Mouse (Mus musculus): Measurements from ENCODE around the gene Spef1.

The Spef1 gene

GRCm38 (mm10) chr2:131206778-131207177 lies 19.7 kb upstream of the Spef1 start, which contains the start of gene Ap5s1:
Gene Ap5s1, plus strand, starts transcription at chr2:131207078.
- in situ Hi-C loops (cut with MboI; ENCODE audit: low sequenced_read_pairs), result no loop called here

DNA sequence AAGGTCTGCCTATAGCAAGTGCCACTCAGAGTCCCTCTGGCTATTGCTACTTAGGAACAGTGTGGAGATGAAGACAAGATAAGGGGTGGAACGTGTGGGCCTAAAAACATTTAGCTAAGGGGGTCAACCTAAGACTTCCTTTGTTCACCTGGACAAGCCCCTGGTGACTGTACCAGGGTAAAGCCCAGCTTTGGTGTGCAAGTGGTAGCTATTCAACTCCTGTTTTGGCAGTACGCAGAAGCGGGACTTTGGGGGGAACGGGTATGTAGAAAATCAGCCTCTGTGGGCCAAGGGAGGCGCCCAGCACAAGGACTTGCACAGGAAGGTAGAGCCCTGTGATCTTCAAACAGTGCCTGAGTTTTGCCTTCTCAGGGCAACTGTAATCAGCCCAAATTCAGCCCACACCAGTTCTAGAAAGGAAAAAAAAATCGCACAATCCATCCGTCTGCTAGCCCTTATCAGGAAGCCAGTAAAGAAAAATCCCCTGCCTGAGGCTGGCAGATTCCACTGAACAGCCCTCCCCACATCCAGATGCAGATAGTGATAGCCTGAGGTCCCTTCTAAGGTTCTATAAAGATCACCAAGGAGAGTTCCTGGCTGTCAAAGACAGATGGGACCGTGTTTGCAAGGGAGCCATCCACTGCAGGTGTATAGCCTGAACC lies 18.6 kb upstream of the Spef1 start:
- in situ Hi-C loops (cut with MboI; ENCODE audit: low sequenced_read_pairs), result no loop called here

- in situ Hi-C loops (cut with MboI; ENCODE audit: low sequenced_read_pairs), result no loop called here
These were observed 17.4 kb upstream of the Spef1 start for GRCm38 (mm10) chr2:131204410-131204981.

- in situ Hi-C loops (cut with MboI; ENCODE audit: low sequenced_read_pairs), result no loop called here
These were observed 16.8 kb upstream of the Spef1 start for GRCm38 (mm10) chr2:131203816-131204409.

- in situ Hi-C loops (cut with MboI; ENCODE audit: low sequenced_read_pairs), result no loop called here
These were observed 14.2 kb upstream of the Spef1 start for GRCm38 (mm10) chr2:131201262-131201661.

- in situ Hi-C loops (cut with MboI; ENCODE audit: low sequenced_read_pairs), result no loop called here
These were observed 13.6 kb upstream of the Spef1 start for GRCm38 (mm10) chr2:131200710-131201109.

DNA sequence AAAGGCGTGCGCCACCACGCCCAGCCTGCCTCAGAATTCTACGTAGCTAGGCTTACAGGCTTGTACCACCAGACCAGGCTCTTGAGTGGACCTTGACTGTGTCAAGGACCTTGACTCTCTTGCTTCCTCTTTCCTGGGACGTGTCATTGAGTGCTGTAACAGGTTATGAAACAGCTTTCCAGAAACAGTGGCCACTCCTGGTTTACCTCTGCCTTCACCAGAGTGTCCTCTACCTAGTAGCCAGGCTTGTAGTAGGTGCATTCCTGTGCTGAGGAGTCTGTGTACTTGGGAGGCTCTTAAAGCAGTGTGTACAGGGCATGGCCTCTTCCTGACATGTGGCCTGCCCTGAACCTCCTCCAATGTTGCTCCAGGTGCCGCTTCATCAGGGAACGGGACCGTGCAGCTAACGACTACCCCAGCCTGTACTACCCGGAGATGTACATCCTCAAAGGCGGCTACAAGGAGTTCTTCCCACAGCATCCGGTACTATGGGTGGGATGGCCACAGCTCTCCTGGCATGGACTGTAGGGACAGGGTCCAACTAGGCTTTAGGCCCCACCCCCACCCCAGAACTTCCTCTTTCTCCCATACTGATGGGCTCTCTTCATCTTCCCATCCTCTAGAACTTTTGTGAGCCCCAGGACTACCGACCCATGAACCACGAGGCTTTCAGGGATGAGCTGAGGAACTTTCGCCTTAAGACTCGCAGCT lies 9.7 kb upstream of the Spef1 start:
- in situ Hi-C loops (cut with MboI; ENCODE audit: low sequenced_read_pairs), result no loop called here

DNA sequence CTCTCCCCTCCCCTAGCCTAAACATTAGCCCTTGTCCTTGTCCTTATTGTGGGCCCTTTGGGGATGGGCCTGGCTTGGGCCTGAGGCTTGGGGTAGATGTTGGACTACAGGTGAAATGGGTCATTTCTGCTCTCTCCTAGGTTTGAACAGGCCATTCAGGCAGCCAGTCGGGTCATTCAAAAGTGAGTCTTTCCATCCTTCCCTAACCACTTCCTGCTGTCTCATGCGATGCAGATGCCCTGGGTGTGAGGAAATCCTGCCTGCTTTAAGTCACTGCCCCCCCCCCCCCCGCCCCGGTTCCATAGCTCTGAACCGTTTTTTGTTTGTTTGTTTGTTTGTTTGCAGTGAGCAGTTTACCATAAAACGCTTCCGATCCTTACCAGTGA lies 3.9 kb upstream of the Spef1 start:
- in situ Hi-C loops (cut with MboI; ENCODE audit: low sequenced_read_pairs), result no loop called here

DNA sequence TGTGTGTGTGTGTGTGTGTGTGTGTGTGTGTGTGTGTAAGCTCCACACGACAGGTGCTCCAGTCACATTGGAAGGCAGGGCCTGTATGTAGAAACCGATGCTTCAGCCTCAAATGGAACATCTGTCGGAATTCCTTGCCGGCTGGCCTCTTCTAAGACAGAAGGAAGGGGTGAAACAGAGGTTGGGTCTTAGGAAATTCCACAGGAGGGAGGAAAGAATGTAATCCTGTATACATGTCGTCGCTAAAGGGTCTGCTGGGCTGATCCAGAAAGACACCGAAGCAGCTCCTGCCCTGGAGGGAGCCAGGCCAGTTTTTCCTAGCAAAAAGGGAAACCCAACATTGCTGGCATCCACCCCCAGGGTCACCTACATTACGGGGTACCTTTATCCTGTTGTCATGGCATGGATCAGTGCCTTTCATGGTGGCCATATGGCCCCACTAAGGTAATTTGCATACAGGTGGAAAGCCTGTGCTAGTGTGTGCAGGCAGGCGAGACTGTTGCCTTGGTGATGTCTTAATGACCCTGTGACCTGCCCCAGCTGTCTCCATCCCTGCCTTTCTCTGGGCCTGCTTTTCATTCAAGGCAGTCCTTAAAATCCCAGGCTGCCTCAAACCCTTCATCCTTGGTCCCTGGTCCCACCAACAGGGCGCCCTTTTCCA lies 3.4 kb upstream of the Spef1 start:
- in situ Hi-C loops (cut with MboI; ENCODE audit: low sequenced_read_pairs), result no loop called here

GRCm38 (mm10) chr2:131189521-131190309 lies 2.6 kb upstream of the Spef1 start:
- in situ Hi-C loops (cut with MboI; ENCODE audit: low sequenced_read_pairs), result no loop called here

- in situ Hi-C loops (cut with MboI; ENCODE audit: low sequenced_read_pairs), result no loop called here
These were observed 1.2 kb upstream of the Spef1 start for GRCm38 (mm10) chr2:131188311-131188710.

DNA sequence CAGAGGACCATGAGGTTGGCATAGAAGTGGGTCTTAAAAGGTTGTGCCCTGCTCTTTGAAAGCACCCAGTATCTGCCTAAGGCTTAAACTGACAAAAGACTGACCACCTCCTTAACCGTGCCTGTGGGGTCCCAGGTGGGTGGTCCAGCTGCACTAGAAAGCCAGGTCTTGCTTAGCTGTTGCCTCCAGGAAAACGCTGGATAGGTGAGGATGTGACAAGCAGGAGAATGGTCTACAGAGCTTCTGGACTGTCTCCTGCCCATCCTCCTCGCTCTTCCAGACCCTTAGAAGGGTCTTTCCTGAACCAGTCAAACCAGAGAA lies 480 bp upstream of the Spef1 start:
- in situ Hi-C loops (cut with MboI; ENCODE audit: low sequenced_read_pairs), result no loop called here

- in situ Hi-C loops (cut with MboI; ENCODE audit: low sequenced_read_pairs), result no loop called here
These were observed 739 bp downstream of the Spef1 start for GRCm38 (mm10) chr2:131186343-131186742.

DNA sequence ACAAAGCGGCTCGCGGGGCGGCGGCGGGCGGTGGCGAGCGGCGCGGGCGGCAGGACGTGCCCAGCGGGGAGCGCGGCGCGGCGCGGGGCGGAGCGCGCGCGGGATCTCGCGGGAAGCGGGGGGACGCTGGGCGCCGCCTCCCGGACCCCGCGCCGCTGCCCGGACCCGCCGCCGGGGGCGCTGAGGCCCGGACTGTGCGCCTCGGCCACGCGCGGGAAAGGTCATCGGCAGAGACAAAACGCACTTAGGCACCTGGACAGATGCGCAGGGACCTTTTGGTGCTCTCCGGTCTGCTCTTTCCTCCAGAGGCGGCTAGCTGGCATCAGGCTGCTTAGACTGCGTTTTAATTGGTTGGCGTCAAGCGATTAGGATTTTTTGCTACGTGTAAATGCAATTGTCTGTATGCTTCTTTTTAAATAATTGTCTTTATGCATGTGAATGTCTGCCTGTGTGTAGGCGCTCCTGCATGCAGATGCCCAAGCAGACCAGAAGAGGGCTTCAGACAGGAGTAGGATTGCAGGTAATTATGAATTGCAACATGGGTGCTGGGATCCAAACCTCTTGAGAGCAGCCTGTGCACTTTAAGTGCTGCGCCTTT lies 7.0 kb downstream of the Spef1 start, which contains the start of gene Cenpb:
TSS of gene Cenpb (minus strand) at position 78 of the 598 bp plus-strand sequence.
- in situ Hi-C loops (cut with MboI; ENCODE audit: low sequenced_read_pairs), result no loop called here

DNA sequence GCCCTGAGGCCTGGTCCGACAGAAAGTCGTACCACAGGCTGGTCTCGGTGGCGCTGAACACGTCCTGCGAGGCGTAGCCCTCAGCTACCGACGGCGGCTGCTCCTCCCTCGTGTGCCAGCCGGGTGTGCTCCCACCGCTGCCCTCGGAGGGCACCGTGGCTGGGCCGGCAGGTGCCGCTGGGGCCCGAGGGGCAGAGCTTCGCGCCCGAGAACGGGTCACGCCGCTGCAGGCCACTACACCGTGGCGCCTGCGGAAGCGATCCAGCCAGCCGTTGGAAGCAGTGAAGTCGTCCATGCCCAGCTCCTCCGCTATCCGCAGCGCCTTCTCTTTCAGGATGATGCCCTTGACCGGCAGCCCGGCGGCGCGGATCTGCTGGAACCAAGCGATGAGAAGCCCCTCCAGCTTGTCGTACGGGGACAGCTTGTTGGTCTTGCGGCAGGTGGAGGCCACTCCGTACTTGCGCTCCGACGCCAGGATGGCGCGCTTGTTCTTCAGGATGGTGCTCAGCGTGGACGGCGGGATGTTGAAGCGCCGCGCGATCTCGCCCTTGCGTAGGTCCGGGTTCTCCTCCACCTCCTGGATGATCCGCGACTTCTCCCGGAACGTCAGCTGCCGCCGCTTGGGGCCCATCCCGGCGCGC lies 7.7 kb downstream of the Spef1 start:
- in situ Hi-C loops (cut with MboI; ENCODE audit: low sequenced_read_pairs), result no loop called here

- in situ Hi-C loops (cut with MboI; ENCODE audit: low sequenced_read_pairs), result no loop called here
These were observed 8.2 kb downstream of the Spef1 start for GRCm38 (mm10) chr2:131178828-131179245.

DNA sequence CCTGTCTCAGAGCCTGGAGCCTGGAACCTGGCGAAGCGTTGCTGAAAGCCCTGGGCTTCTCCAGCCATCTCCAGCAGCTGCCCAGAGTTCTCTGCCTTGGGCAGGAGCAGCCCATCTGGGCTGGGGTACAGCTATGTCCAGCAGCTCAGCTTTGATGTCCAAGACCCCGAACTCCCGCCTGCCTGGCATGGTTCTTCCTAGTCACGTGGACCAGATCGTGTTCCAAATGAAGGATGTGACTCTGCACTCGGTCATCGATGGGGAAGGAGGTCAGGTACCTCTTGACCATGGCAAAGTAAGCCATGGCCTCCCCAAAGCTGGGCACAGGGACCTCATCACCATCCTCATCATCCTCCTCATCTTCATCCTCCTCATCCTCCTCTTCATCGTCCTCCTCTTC lies 9.2 kb downstream of the Spef1 start:
- in situ Hi-C loops (cut with MboI; ENCODE audit: low sequenced_read_pairs), result no loop called here

- in situ Hi-C loops (cut with MboI; ENCODE audit: low sequenced_read_pairs), result no loop called here
These were observed 10.6 kb downstream of the Spef1 start for GRCm38 (mm10) chr2:131176491-131176890.

DNA sequence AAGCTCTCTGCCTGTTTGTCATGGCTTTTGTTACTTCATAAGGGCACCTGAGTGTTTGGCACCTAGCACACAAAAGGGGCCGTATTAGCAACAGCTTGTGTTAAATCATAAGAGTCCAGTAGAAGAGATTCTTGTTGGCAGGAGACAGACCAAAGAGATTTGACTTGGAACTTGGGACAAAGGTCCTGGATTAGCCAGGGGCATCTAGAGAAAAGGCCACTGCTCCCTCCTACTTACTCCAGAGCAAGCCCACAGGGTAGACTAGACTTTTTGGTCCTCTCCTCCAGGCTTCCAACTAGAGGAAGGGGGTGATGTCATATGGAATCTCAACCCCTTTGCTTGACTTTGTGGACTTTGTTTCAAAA lies 11.2 kb downstream of the Spef1 start:
- in situ Hi-C loops (cut with MboI; ENCODE audit: low sequenced_read_pairs), result no loop called here

Measured in CH12F3 (cell line).